Mouse (Mus musculus): ENCODE measurements around the gene Bag2. TPM values are rescaled to one million over a fixed set of nuclear protein-coding genes. Genes with fewer than 3 reads are reported as not detected.

Bag2 gene
- polyA plus RNA-seq, 1 experiment: 17.0 TPM

- TF ChIP-seq CTCF (IDR thresholded peaks at IDR 0.05; ENCODE audit: insufficient read depth, low read length): no peak
- no peak for TF ChIP-seq POLR2A (IDR thresholded peaks at IDR 0.05; ENCODE audit: borderline replicate concordance, extremely low read depth, low read depth, low read length)
- 88% methylated on average over 1 of the region's 1 CpGs for WGBS
Measured at GRCm38 (mm10) chr1:33768091-33768787, 10.6 kb upstream of the Bag2 start.

DNA sequence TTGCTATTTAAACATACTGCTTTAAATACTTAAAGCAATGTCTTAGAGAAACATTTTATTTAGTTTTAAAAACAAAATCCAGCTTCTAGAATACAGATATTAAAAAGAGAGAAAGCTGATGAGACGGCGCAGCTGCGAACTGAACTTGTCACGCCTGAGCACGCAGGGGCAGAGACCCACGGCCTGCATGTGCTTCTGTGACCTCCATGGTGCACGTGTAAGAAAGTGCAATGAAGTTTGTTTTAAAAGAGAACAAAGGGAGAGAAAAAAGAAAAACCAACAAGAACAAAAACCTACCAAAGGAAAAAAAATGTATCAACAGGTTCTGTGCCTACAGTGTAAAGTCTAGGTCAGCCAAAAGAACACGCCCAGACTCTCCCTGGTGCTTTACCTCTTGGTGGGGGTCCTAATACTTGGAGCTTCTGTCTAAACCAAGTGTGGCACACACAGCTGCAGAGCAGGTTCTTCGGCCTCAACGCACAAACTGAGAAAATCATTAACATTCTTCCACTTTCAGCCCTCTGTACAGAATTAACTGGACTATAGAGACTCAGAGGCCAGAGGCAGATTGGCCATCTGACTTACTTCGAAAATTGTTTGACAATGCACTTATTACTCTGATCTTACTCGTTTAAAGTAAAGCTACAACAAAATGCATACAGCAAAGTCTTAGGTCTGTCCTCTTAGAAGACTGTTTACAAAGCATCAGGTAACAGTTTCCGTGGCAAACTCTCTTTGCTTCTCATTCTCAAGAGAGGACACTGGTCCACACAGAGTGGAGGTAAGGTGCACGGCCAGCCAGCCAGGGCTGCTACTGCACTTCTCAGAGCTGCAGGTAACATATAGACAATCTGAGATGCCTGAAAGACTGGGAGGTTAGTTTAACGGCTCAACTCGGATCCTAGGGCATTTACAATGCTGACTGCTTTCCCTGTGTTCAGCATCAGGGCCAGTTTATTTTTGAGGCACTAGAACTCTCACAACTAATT is 9.2 kb upstream of the Bag2 start:
- Histone ChIP-seq H3K4me1 (ENCODE audit: control insufficient read depth, insufficient read depth, low read length) (no peaks in the 10 kb centered on the region), H3K4me3 (replicated peaks; ENCODE audit: extremely low read depth, low read depth, low read length) (no peak overlapping the region)
- 77% methylated on average over 16 of the region's 16 CpGs for WGBS
- no peak for DNase-seq
- no peak for TF ChIP-seq CTCF (IDR thresholded peaks at IDR 0.05; ENCODE audit: insufficient read depth, low read length)
- no peak for TF ChIP-seq POLR2A (IDR thresholded peaks at IDR 0.05; ENCODE audit: borderline replicate concordance, extremely low read depth, low read depth, low read length)

More at GRCm38 (mm10) chr1:33768091-33768787, 10.6 kb upstream of the Bag2 start:
- Histone ChIP-seq H3K4me3 (replicated peaks; ENCODE audit: extremely low read depth, low read depth, low read length) (no peak overlapping the region), H3K4me1 (ENCODE audit: control insufficient read depth, insufficient read depth, low read length) (no peaks in the 10 kb centered on the region)
- DNase-seq: no peak

DNA sequence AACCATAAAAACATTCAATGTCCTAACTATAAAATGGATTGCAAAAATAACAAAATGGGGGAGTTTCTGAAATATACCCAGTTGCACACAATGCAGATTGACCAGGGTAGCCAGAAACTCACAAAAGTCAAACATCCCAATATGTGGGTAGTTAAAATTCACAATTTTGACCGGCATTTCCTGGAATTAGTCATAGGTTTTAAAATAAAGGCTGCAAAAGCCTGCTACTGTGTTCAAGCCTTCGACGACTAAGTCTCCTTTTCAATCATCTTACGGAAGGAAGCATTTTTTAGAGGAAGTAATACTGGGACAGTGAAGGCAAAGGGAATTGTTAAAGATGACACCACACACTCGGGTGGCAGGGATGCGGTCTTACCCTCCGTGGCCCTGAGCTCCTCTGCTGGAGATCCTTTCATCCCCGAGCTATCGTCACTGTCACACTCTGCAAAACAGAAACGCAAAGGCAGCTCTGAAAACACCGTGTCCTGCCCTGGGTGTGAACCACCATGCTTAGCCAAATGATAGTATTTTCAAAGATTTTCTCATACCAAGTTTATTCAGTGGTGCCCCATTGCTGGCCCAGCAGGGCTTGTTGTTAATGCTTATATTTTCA is 8.0 kb upstream of the Bag2 start:
- TF ChIP-seq POLR2A (IDR thresholded peaks at IDR 0.05; ENCODE audit: borderline replicate concordance, extremely low read depth, low read depth, low read length) (no peak), CTCF (IDR thresholded peaks at IDR 0.05; ENCODE audit: insufficient read depth, low read length) (no peak)
- DNase-seq: no peak
- WGBS: 83% methylated on average over 11 of the region's 11 CpGs
- Histone ChIP-seq H3K4me1 (ENCODE audit: control insufficient read depth, insufficient read depth, low read length) (no peaks in the 10 kb centered on the region), H3K4me3 (replicated peaks; ENCODE audit: extremely low read depth, low read depth, low read length) (no peak overlapping the region)

DNA sequence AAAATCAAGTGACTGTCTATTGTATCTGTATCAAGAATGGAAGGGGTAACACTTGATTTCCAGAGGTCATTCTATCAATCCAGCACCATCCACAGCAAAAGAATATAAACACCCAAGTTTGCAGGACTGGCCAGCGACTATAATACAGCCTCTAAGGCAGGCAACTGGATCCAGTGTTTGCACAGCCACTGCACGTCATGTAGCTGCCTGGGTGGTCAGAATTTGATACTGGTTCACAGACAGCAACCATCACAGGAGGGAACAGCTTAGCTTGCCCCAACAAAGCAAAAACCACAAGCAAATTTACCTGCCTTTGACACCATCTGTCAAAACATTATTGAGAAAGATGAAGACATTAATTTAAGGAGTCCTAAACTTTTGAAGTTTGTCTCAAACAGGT is 6.2 kb upstream of the Bag2 start:
- WGBS: 78% methylated on average over 2 of the region's 2 CpGs
- DNase-seq: no peak

DNA sequence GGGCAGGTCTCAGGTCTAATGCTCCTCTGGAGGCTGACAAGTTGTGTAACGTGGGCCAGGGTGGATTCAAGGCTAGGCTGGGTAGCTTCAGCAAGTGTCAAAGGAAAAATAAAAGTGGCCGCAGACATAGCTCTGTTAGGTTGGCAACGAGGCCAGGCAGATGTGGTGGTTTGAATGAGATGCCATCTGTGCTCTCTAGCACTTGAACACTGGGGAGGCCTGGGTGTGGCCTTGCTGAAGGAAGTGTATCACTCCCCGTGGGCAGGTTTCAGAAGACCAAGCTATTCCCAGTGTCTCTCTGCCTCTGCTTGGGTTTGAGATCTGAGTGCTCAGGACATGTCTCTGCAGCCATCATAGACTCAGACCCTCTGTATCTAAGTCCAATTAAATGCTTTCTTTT is 893 bp upstream of the Bag2 start:
- no peak for TF ChIP-seq POLR2A (IDR thresholded peaks at IDR 0.05; ENCODE audit: borderline replicate concordance, extremely low read depth, low read depth, low read length)
- TF ChIP-seq CTCF (IDR thresholded peaks at IDR 0.05; ENCODE audit: insufficient read depth, low read length): no peak

More for the DNA sequence above, 6.2 kb upstream of the Bag2 start:
- no peak overlapping the region for H3K4me3 ChIP-seq (replicated peaks; ENCODE audit: extremely low read depth, low read depth, low read length)
- H3K4me1 ChIP-seq (ENCODE audit: control insufficient read depth, insufficient read depth, low read length): no peaks in the 10 kb centered on the region
- TF ChIP-seq POLR2A (IDR thresholded peaks at IDR 0.05; ENCODE audit: borderline replicate concordance, extremely low read depth, low read depth, low read length) (no peak), CTCF (IDR thresholded peaks at IDR 0.05; ENCODE audit: insufficient read depth, low read length) (no peak)

DNA sequence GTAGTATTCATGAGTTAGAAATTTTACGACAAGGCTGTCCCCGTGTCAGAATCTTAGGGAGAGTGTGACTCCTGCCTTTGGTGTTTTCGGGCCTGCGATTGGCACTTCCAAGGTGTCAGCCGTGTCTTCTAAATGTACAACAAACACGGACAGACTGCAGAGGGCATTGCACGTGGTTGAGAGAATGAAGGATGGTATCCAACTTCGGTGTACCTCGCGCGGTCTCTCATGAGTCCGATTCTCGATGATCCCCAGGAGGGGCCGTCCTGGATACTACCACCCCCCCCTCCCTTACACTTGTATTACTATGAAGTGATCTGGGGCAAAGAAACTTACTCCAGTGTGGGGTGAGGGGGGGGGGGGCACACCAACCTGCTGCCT is 572 bp downstream of the Bag2 start:
- DNase-seq: peak; percentile 18
- no peak for TF ChIP-seq POLR2A (IDR thresholded peaks at IDR 0.05; ENCODE audit: borderline replicate concordance, extremely low read depth, low read depth, low read length)
- TF ChIP-seq CTCF (IDR thresholded peaks at IDR 0.05; ENCODE audit: insufficient read depth, low read length): no peak
- Histone ChIP-seq H3K4me1 (ENCODE audit: control insufficient read depth, insufficient read depth, low read length) (no peaks in the 10 kb centered on the region), H3K4me3 (replicated peaks; ENCODE audit: extremely low read depth, low read depth, low read length) (peak overlapping the region; percentile 83)
- WGBS: 2% methylated on average over 14 of the region's 14 CpGs

More for the DNA sequence above, 893 bp upstream of the Bag2 start:
- DNase-seq: no peak
- no peak overlapping the region for H3K4me3 ChIP-seq (replicated peaks; ENCODE audit: extremely low read depth, low read depth, low read length)
- 44% methylated on average over 4 of the region's 4 CpGs for WGBS
- H3K4me1 ChIP-seq (ENCODE audit: control insufficient read depth, insufficient read depth, low read length): no peaks in the 10 kb centered on the region

- TF ChIP-seq CTCF (IDR thresholded peaks at IDR 0.05; ENCODE audit: insufficient read depth, low read length): no peak
- no peak for TF ChIP-seq POLR2A (IDR thresholded peaks at IDR 0.05; ENCODE audit: borderline replicate concordance, extremely low read depth, low read depth, low read length)
- DNase-seq: no peak
- H3K4me1 ChIP-seq (ENCODE audit: control insufficient read depth, insufficient read depth, low read length): no peaks in the 10 kb centered on the region
- H3K4me3 ChIP-seq (replicated peaks; ENCODE audit: extremely low read depth, low read depth, low read length): peak overlapping the region; percentile 83
- WGBS: 23% methylated on average over 18 of the region's 18 CpGs
Measured at GRCm38 (mm10) chr1:33756258-33757032, 1.1 kb downstream of the Bag2 start.

DNA sequence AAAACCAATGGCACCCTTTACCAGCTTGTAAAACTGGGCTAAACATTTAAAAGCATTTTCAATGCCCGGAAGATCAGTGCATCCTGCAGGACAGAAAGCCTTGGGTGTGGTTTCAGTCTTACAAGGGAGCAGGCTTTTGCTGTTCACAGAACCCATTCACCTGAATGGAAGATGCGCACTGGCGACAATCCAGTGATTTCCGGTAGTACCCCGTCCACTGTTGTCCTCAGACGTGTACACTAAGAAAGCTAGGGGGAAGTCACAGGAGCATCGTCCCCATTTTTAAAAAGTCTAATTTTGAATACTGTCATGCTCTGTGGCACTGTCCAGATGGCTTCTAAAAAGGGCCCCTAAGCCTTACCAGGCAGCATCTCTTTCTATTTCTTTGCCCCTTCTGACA is 1.8 kb downstream of the Bag2 start:
- WGBS: 71% methylated on average over 7 of the region's 7 CpGs
- no peak for DNase-seq
- TF ChIP-seq POLR2A (IDR thresholded peaks at IDR 0.05; ENCODE audit: borderline replicate concordance, extremely low read depth, low read depth, low read length) (no peak), CTCF (IDR thresholded peaks at IDR 0.05; ENCODE audit: insufficient read depth, low read length) (no peak)
- Histone ChIP-seq H3K4me1 (ENCODE audit: control insufficient read depth, insufficient read depth, low read length) (no peaks in the 10 kb centered on the region), H3K4me3 (replicated peaks; ENCODE audit: extremely low read depth, low read depth, low read length) (no peak overlapping the region)

Measured in lung, adult 2 months (tissue).